Comparison of ENCODE assay signal across 11 mouse cellular contexts in the genomic region with DNA sequence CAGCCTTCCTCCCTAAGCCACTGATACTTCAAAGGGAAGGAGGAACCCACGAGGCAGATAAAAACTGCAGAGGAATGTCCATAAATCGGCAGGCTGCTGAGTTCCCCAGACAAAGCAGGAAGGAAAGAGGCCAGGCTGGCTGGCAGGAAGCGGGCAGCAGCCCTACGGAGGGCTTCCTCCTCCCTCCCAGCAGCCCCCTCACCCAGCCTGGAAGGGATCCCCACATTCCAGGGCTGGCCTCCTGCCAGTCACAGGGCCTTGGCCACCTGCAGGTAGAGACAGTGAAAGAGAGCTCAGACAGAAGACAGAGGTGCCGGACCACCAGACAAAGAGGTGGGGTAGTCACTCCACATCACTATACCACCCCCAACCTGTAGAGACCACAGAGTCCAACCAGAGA. TPM values are rescaled to one million over a fixed set of nuclear protein-coding genes. Genes with fewer than 3 reads are reported as not detected.
DNase-seq lines count a peak whose midpoint lies in the region; ATAC-seq and TF ChIP-seq lines count a peak whose summit lies in the region.
"Had no signal": no experiment of that assay in that cellular context is flagged by ENCODE, and none has a peak within 500 bp of the region (broad histone marks: within the 10 kb centered on the region; RNA-seq: fewer than 3 reads in every experiment).

No protein-coding gene starts in this region.

- H3K9ac ChIP-seq in heart, embryonic 14.5 days (ENCODE audit: low read length), result peak overlapping the region; percentile 38; the same call in 1 of the 2 replicates
- H3K9ac ChIP-seq in embryonic facial prominence, embryonic 12.5 days, result no peak overlapping the region
- H3K9ac ChIP-seq in limb, embryonic 14.5 days (ENCODE audit: low read depth, low read length, severe bottlenecking), result peak overlapping the region; percentile 29; the same call in 1 of the 2 replicates
- H3K9ac ChIP-seq: forebrain, embryonic 12.5 days had no signal

- TF ChIP-seq POLR2A in limb, embryonic 14.5 days (IDR thresholded peaks at IDR 0.05; ENCODE audit: borderline replicate concordance, extremely low read depth, insufficient read depth, insufficient read length), result no peak

- no peaks in the 10 kb centered on the region for H3K27me3 ChIP-seq in heart, embryonic 14.5 days (ENCODE audit: control insufficient read depth, insufficient read depth, low read length)
- no peaks in the 10 kb centered on the region for H3K27me3 ChIP-seq in embryonic facial prominence, embryonic 12.5 days
- no peaks in the 10 kb centered on the region for H3K27me3 ChIP-seq in limb, embryonic 14.5 days (ENCODE audit: control insufficient read depth, insufficient read depth, low read length)

- H3K4me2 ChIP-seq in heart, embryonic 14.5 days (ENCODE audit: low read length), result no peak overlapping the region
- no peak overlapping the region for H3K4me2 ChIP-seq in embryonic facial prominence, embryonic 12.5 days (replicated peaks)
- H3K4me2 ChIP-seq in limb, embryonic 14.5 days (replicated peaks; ENCODE audit: low read depth, low read length, severe bottlenecking), result no peak overlapping the region
- H3K4me2 ChIP-seq: forebrain, embryonic 12.5 days had no signal

- no peak overlapping the region for H3K27ac ChIP-seq in heart, embryonic 14.5 days (replicated peaks in 1 of 2; ENCODE audit: control insufficient read depth in 1 of 2, insufficient read depth in 1 of 2, low read depth in 2 of 2, low read length in 2 of 2)
- peak overlapping the region; percentile 7 for H3K27ac ChIP-seq in embryonic facial prominence, embryonic 12.5 days
- peak overlapping the region; percentile 34; the same call in 1 of the 2 replicates for H3K27ac ChIP-seq in limb, embryonic 14.5 days (replicated peaks; ENCODE audit: low read depth, low read length)
- H3K27ac ChIP-seq: forebrain, embryonic 12.5 days had no signal

- H3K9me3 ChIP-seq in heart, embryonic 14.5 days (ENCODE audit: control insufficient read depth, low read length), result no peaks in the 10 kb centered on the region
- no peaks in the 10 kb centered on the region for H3K9me3 ChIP-seq in embryonic facial prominence, embryonic 12.5 days
- no peaks in the 10 kb centered on the region for H3K9me3 ChIP-seq in limb, embryonic 14.5 days (ENCODE audit: control insufficient read depth, low read length)
- H3K9me3 ChIP-seq: forebrain, embryonic 12.5 days had no signal

- H3K36me3 ChIP-seq in heart, embryonic 14.5 days (ENCODE audit: control insufficient read depth, insufficient read depth, low read length), result no peaks in the 10 kb centered on the region
- H3K36me3 ChIP-seq in embryonic facial prominence, embryonic 12.5 days, result 0 out of 2 replicates have a peak, but pooled peaks cover 6% of the 10 kb centered on the region
- H3K36me3 ChIP-seq in limb, embryonic 14.5 days (ENCODE audit: control insufficient read depth, insufficient read depth, low read length), result peaks cover 8% of the 10 kb centered on the region; the same call in 1 of the 2 replicates

- 30% methylated on average over 5 of the region's 5 CpGs for WGBS in heart, embryonic 14.5 days
- 48% methylated on average over 5 of the region's 5 CpGs for WGBS in embryonic facial prominence, embryonic 12.5 days
- WGBS in limb, embryonic 14.5 days, result 25% methylated on average over 5 of the region's 5 CpGs

- no peak for ATAC-seq in heart, embryonic 14.5 days (ENCODE audit: insufficient number of reproducible peaks, insufficient read depth, low FRiP score, low read depth)
- ATAC-seq in common myeloid progenitor, adult 5-6 weeks (replicated peaks; ENCODE audit: low read depth, poor library complexity, severe bottlenecking), result peak; percentile 31; the same call in 1 of the 2 replicates
- no peak for ATAC-seq in embryonic facial prominence, embryonic 12.5 days (ENCODE audit: insufficient number of reproducible peaks, insufficient read depth, low FRiP score, low TSS enrichment)
- ATAC-seq in limb, embryonic 14.5 days (ENCODE audit: low FRiP score, low read depth), result no peak
- ATAC-seq in megakaryocyte, adult 5-6 weeks (ENCODE audit: poor library complexity, severe bottlenecking), result no peak
- ATAC-seq: activated CD4-positive, CD25-positive, alpha-beta regulatory T cell, adult 4 months had no signal

- no peak overlapping the region for H3K4me3 ChIP-seq in heart, embryonic 14.5 days (ENCODE audit: control insufficient read depth in 1 of 2, insufficient read depth in 1 of 2, low read depth in 1 of 2, low read length in 2 of 2)
- no peak overlapping the region for H3K4me3 ChIP-seq in embryonic facial prominence, embryonic 12.5 days
- H3K4me3 ChIP-seq in limb, embryonic 14.5 days (replicated peaks; ENCODE audit: low read length), result no peak overlapping the region
- H3K4me3 ChIP-seq: forebrain, embryonic 12.5 days had no signal

- H3K4me1 ChIP-seq in heart, embryonic 14.5 days (ENCODE audit: control insufficient read depth in 2 of 2, insufficient read depth in 2 of 2, low read length in 2 of 2), result peaks cover 35 to 43% of the 10 kb centered on the region in 2 experiments
- peaks cover 48% of the 10 kb centered on the region for H3K4me1 ChIP-seq in embryonic facial prominence, embryonic 12.5 days
- H3K4me1 ChIP-seq in limb, embryonic 14.5 days (ENCODE audit: control insufficient read depth, insufficient read depth, low read length), result peaks cover 48% of the 10 kb centered on the region

- no peak for DNase-seq in heart, adult 9 months (ENCODE audit: low spot score in 2 of 2)
- DNase-seq in limb, embryonic 14.5 days (ENCODE audit: low spot score), result no peak
- no peak for DNase-seq in ovary, postnatal 10 days (ENCODE audit: low spot score)
- DNase-seq in urinary bladder, postnatal 25 days (ENCODE audit: low spot score), result no peak
- DNase-seq: heart, postnatal 10 days had no signal

RNA-seq across cellular contexts. Expression of gene Ccnk, which starts 32.7 kb away (rescaled TPM):
- 3.2 and 3.9 TPM in 2 replicates for polyA plus RNA-seq in heart, embryonic 14.5 days (2014; fragmentation: Nextera tagmentation; extraction: Ambion mirVana)
- total RNA-seq in common myeloid progenitor, adult 5-6 weeks (2017), result 14.6 and 21.0 TPM in 2 replicates
- 3.4 and 4.3 TPM in 2 replicates for polyA plus RNA-seq in embryonic facial prominence, embryonic 12.5 days (2016; fragmentation: Nextera tagmentation; extraction: Ambion mirVana)
- polyA plus RNA-seq in limb, embryonic 14.5 days (2012; rRNA removed), result 37.7 and 46.2 TPM in 2 replicates
- 5.5 and 6.0 TPM in 2 replicates for polyA plus RNA-seq in limb, embryonic 14.5 days (2014; fragmentation: Nextera tagmentation; extraction: Ambion mirVana)
- total RNA-seq in megakaryocyte, adult 5-6 weeks (2015), result 53.3 and 61.4 TPM in 2 replicates
- total RNA-seq in megakaryocyte, adult 5-6 weeks (2017), result 8.3 and 14.5 TPM in 2 replicates

RNA-seq across cellular contexts. Expression of gene Setd3, which starts 33.0 kb away (rescaled TPM):
- 60.4 and 68.2 TPM in 2 replicates for polyA plus RNA-seq in heart, embryonic 14.5 days (2014; fragmentation: Nextera tagmentation; extraction: Ambion mirVana)
- total RNA-seq in common myeloid progenitor, adult 5-6 weeks (2017), result 81.5 and 84.3 TPM in 2 replicates
- 98.4 and 103 TPM in 2 replicates for polyA plus RNA-seq in embryonic facial prominence, embryonic 12.5 days (2016; fragmentation: Nextera tagmentation; extraction: Ambion mirVana)
- polyA plus RNA-seq in limb, embryonic 14.5 days (2012; rRNA removed), result 55.1 and 62.5 TPM in 2 replicates
- polyA plus RNA-seq in limb, embryonic 14.5 days (2014; fragmentation: Nextera tagmentation; extraction: Ambion mirVana), result 75.4 and 76.1 TPM in 2 replicates
- 58.4 and 60.3 TPM in 2 replicates for total RNA-seq in megakaryocyte, adult 5-6 weeks (2015)
- total RNA-seq in megakaryocyte, adult 5-6 weeks (2017), result 109 and 112 TPM in 2 replicates

Comparison
In these comparisons a context has a peak if more than half of its experiments do, and no peak if none do; other contexts are left out.
1. H3K27ac ChIP-seq: peak in embryonic facial prominence, embryonic 12.5 days (single experiment) and limb, embryonic 14.5 days (single experiment); none in heart, embryonic 14.5 days (0 of 2).